Mouse (Mus musculus): Measurements from ENCODE around the gene Nxnl2.
"Not testable (repeated sequence)": the region's sequence is repeated elsewhere in the genome, so short reads cannot be mapped to it uniquely, and the experiment has no call there.

Gene Nxnl2

GRCm38 (mm10) chr13:51178932-51179331 lies 8.1 kb downstream of the Nxnl2 start:
- in situ Hi-C loops (cut with MboI, MseI) = no loop called here

- in situ Hi-C loops (cut with MboI, MseI) = no loop called here
These were observed 8.5 kb downstream of the Nxnl2 start for GRCm38 (mm10) chr13:51179362-51179761.

- in situ Hi-C loops (cut with MboI, MseI) = loop anchor here (10.0 kb wide), 1 partner anchor 1987 kb away; no protein-coding TSS in a partner anchor
These were observed 11.4 kb downstream of the Nxnl2 start for GRCm38 (mm10) chr13:51182236-51182635.

GRCm38 (mm10) chr13:51184896-51185295 lies 14.1 kb downstream of the Nxnl2 start:
- in situ Hi-C loops (cut with MboI, MseI) = loop anchor here (5.0 to 10.0 kb wide), 2 partner anchors 237 to 1990 kb away; no protein-coding TSS in a partner anchor

GRCm38 (mm10) chr13:51190336-51190735 lies 19.5 kb downstream of the Nxnl2 start:
- in situ Hi-C loops (cut with MboI, MseI) = no loop called here

GRCm38 (mm10) chr13:51191416-51192140 lies 20.8 kb downstream of the Nxnl2 start:
- in situ Hi-C loops (cut with MboI, MseI) = no loop called here

- in situ Hi-C loops (cut with MboI, MseI) = no loop called here
These were observed 23.1 kb downstream of the Nxnl2 start for GRCm38 (mm10) chr13:51193893-51194292.

- in situ Hi-C loops (cut with MboI, MseI) = no loop called here
These were observed 26.9 kb downstream of the Nxnl2 start for GRCm38 (mm10) chr13:51197699-51198098.

GRCm38 (mm10) chr13:51198186-51198585 lies 27.4 kb downstream of the Nxnl2 start:
- in situ Hi-C loops (cut with MboI, MseI) = no loop called here

- in situ Hi-C loops (cut with MboI, MseI) = not testable (repeated sequence)
These were observed 31.4 kb downstream of the Nxnl2 start for GRCm38 (mm10) chr13:51201985-51202843.

GRCm38 (mm10) chr13:51202844-51203173 lies 32.0 kb downstream of the Nxnl2 start:
- in situ Hi-C loops (cut with MboI, MseI) = not testable (repeated sequence)

GRCm38 (mm10) chr13:51203467-51203866 lies 32.6 kb downstream of the Nxnl2 start:
- in situ Hi-C loops (cut with MboI, MseI) = no loop called here

GRCm38 (mm10) chr13:51204081-51204480 lies 33.3 kb downstream of the Nxnl2 start:
- in situ Hi-C loops (cut with MboI, MseI) = not testable (repeated sequence)

- in situ Hi-C loops (cut with MboI, MseI) = no loop called here
These were observed 37.1 kb downstream of the Nxnl2 start for GRCm38 (mm10) chr13:51207965-51208364.

- in situ Hi-C loops (cut with MboI, MseI) = no loop called here
These were observed 37.7 kb downstream of the Nxnl2 start for GRCm38 (mm10) chr13:51208378-51209100.

GRCm38 (mm10) chr13:51210639-51211038 lies 39.8 kb downstream of the Nxnl2 start:
- in situ Hi-C loops (cut with MboI, MseI) = no loop called here

GRCm38 (mm10) chr13:51214746-51215145 lies 43.9 kb downstream of the Nxnl2 start:
- in situ Hi-C loops (cut with MboI, MseI) = loop anchor here (5.0 kb wide), 1 partner anchor 413 kb away; no protein-coding TSS in a partner anchor

- in situ Hi-C loops (cut with MboI, MseI) = no loop called here
These were observed 50.1 kb downstream of the Nxnl2 start for GRCm38 (mm10) chr13:51220897-51221296.

GRCm38 (mm10) chr13:51221425-51222160 lies 50.8 kb downstream of the Nxnl2 start:
- in situ Hi-C loops (cut with MboI, MseI) = no loop called here

Data from regulatory T cell (primary cell).